Mouse (Mus musculus): ENCODE results near the gene Flt3. TPM values are rescaled to one million over a fixed set of nuclear protein-coding genes. Genes with fewer than 3 reads are reported as not detected.

Gene Flt3
- polyA plus RNA-seq, 1 experiment: 24.8 TPM

GRCm38 (mm10) chr5:147305856-147306637 lies 94.2 kb downstream of the Flt3 start:
- Histone ChIP-seq H3K27me3 (ENCODE audit: control insufficient read depth, insufficient read depth, low read length) (peaks cover 7% of the 10 kb centered on the region; the same call in 1 of the 2 replicates), H3K4me3 (replicated peaks; ENCODE audit: insufficient read depth, low read depth, low read length) (no peak overlapping the region), H3K4me1 (ENCODE audit: control insufficient read depth, insufficient read depth, low read length) (no peaks in the 10 kb centered on the region), H3K27ac (ENCODE audit: insufficient read depth, low read length) (no peak overlapping the region)
- DNase-seq: no peak
- WGBS: 1% methylated on average over 57 of the region's 58 CpGs
- TF ChIP-seq POLR2A (IDR thresholded peaks at IDR 0.05; ENCODE audit: borderline replicate concordance, insufficient read depth, low read length) (no peak), CTCF (IDR thresholded peaks at IDR 0.05; ENCODE audit: borderline replicate concordance, insufficient read depth, low read depth, low read length) (no peak)

- WGBS: 1% methylated on average over 16 of the region's 16 CpGs
- Histone ChIP-seq H3K4me3 (replicated peaks; ENCODE audit: insufficient read depth, low read depth, low read length) (no peak overlapping the region), H3K27ac (ENCODE audit: insufficient read depth, low read length) (no peak overlapping the region), H3K27me3 (ENCODE audit: control insufficient read depth, insufficient read depth, low read length) (peaks cover 7% of the 10 kb centered on the region; the same call in 1 of the 2 replicates), H3K4me1 (ENCODE audit: control insufficient read depth, insufficient read depth, low read length) (no peaks in the 10 kb centered on the region)
- no peak for TF ChIP-seq POLR2A (IDR thresholded peaks at IDR 0.05; ENCODE audit: borderline replicate concordance, insufficient read depth, low read length)
- no peak for TF ChIP-seq CTCF (IDR thresholded peaks at IDR 0.05; ENCODE audit: borderline replicate concordance, insufficient read depth, low read depth, low read length)
- no peak for DNase-seq
Measured at GRCm38 (mm10) chr5:147305166-147305565, 95.1 kb downstream of the Flt3 start.

- H3K4me1 ChIP-seq (ENCODE audit: control insufficient read depth, insufficient read depth, low read length): no peaks in the 10 kb centered on the region
- no peak overlapping the region for H3K27ac ChIP-seq (ENCODE audit: insufficient read depth, low read length)
- H3K27me3 ChIP-seq (ENCODE audit: control insufficient read depth, insufficient read depth, low read length): peaks cover 9% of the 10 kb centered on the region; the same call in 1 of the 2 replicates
- TF ChIP-seq CTCF (IDR thresholded peaks at IDR 0.05; ENCODE audit: borderline replicate concordance, insufficient read depth, low read depth, low read length): no peak
- TF ChIP-seq POLR2A (IDR thresholded peaks at IDR 0.05; ENCODE audit: borderline replicate concordance, insufficient read depth, low read length): no peak
- DNase-seq: no peak
- 1% methylated on average over 54 of the region's 54 CpGs for WGBS
- H3K4me3 ChIP-seq (replicated peaks; ENCODE audit: insufficient read depth, low read depth, low read length): no peak overlapping the region
Measured at GRCm38 (mm10) chr5:147304276-147305155, 95.8 kb downstream of the Flt3 start.

GRCm38 (mm10) chr5:147302746-147303400 lies 97.4 kb downstream of the Flt3 start:
- Histone ChIP-seq H3K27me3 (ENCODE audit: control insufficient read depth, insufficient read depth, low read length) (peaks cover 9% of the 10 kb centered on the region; the same call in 1 of the 2 replicates), H3K27ac (ENCODE audit: insufficient read depth, low read length) (no peak overlapping the region), H3K4me3 (replicated peaks; ENCODE audit: insufficient read depth, low read depth, low read length) (no peak overlapping the region), H3K4me1 (ENCODE audit: control insufficient read depth, insufficient read depth, low read length) (no peaks in the 10 kb centered on the region)
- 5% methylated on average over 13 of the region's 13 CpGs for WGBS
- no peak for TF ChIP-seq POLR2A (IDR thresholded peaks at IDR 0.05; ENCODE audit: borderline replicate concordance, insufficient read depth, low read length)
- TF ChIP-seq CTCF (IDR thresholded peaks at IDR 0.05; ENCODE audit: borderline replicate concordance, insufficient read depth, low read depth, low read length): no peak
- DNase-seq: no peak

GRCm38 (mm10) chr5:147302141-147302540 lies 98.1 kb downstream of the Flt3 start:
- 4% methylated on average over 8 of the region's 8 CpGs for WGBS
- no peak overlapping the region for H3K4me3 ChIP-seq (replicated peaks; ENCODE audit: insufficient read depth, low read depth, low read length)
- TF ChIP-seq POLR2A (IDR thresholded peaks at IDR 0.05; ENCODE audit: borderline replicate concordance, insufficient read depth, low read length) (no peak), CTCF (IDR thresholded peaks at IDR 0.05; ENCODE audit: borderline replicate concordance, insufficient read depth, low read depth, low read length) (no peak)

GRCm38 (mm10) chr5:147301781-147302070 lies 98.6 kb downstream of the Flt3 start:
- Histone ChIP-seq H3K27ac (ENCODE audit: insufficient read depth, low read length) (no peak overlapping the region), H3K4me1 (ENCODE audit: control insufficient read depth, insufficient read depth, low read length) (no peaks in the 10 kb centered on the region), H3K27me3 (ENCODE audit: control insufficient read depth, insufficient read depth, low read length) (peaks cover 8% of the 10 kb centered on the region; the same call in 1 of the 2 replicates), H3K4me3 (replicated peaks; ENCODE audit: insufficient read depth, low read depth, low read length) (no peak overlapping the region)
- WGBS: 3% methylated on average over 10 of the region's 10 CpGs
- no peak for DNase-seq
- TF ChIP-seq CTCF (IDR thresholded peaks at IDR 0.05; ENCODE audit: borderline replicate concordance, insufficient read depth, low read depth, low read length) (no peak), POLR2A (IDR thresholded peaks at IDR 0.05; ENCODE audit: borderline replicate concordance, insufficient read depth, low read length) (no peak)

More at GRCm38 (mm10) chr5:147302141-147302540, 98.1 kb downstream of the Flt3 start:
- no peak for DNase-seq
- H3K27ac ChIP-seq (ENCODE audit: insufficient read depth, low read length): no peak overlapping the region
- peaks cover 8% of the 10 kb centered on the region; the same call in 1 of the 2 replicates for H3K27me3 ChIP-seq (ENCODE audit: control insufficient read depth, insufficient read depth, low read length)
- H3K4me1 ChIP-seq (ENCODE audit: control insufficient read depth, insufficient read depth, low read length): no peaks in the 10 kb centered on the region

All from cerebellum, adult 2 months (tissue).